Mouse (Mus musculus) ovary, postnatal 14 days (tissue): ENCODE data around the gene Lifr.

ENCODE experiments used
- DNase-seq: peaks from one replicate; pipeline ENCODE4 v3.0.0; 2022; ENCODE audit warnings: low spot score

Gene Lifr

GRCm38 (mm10) chr15:7203606-7204330 is 113.4 kb downstream of the Lifr start:
- DNase-seq, result peak; percentile 48

GRCm38 (mm10) chr15:7204917-7205316 is 114.5 kb downstream of the Lifr start:
- no peak for DNase-seq

- no peak for DNase-seq
These were observed 115.7 kb downstream of the Lifr start for GRCm38 (mm10) chr15:7206110-7206509.

- DNase-seq, result no peak
These were observed 116.9 kb downstream of the Lifr start for GRCm38 (mm10) chr15:7207292-7207691.

GRCm38 (mm10) chr15:7208180-7208579 is 117.8 kb downstream of the Lifr start:
- no peak for DNase-seq

- no peak for DNase-seq
These were observed 123.3 kb downstream of the Lifr start for GRCm38 (mm10) chr15:7213683-7214082.

- DNase-seq, result no peak
These were observed 125.4 kb downstream of the Lifr start for GRCm38 (mm10) chr15:7215845-7216244.

GRCm38 (mm10) chr15:7216581-7217272 is 126.3 kb downstream of the Lifr start:
- DNase-seq, result no peak

GRCm38 (mm10) chr15:7217273-7217598 is 126.8 kb downstream of the Lifr start:
- DNase-seq, result no peak

- no peak for DNase-seq
These were observed 132.4 kb downstream of the Lifr start for GRCm38 (mm10) chr15:7222809-7223208.

- DNase-seq, result no peak
These were observed 133.8 kb downstream of the Lifr start for GRCm38 (mm10) chr15:7224151-7224775.

GRCm38 (mm10) chr15:7226225-7226624 is 135.8 kb downstream of the Lifr start:
- peak; percentile 71 for DNase-seq

- DNase-seq, result no peak
These were observed 143.1 kb downstream of the Lifr start for GRCm38 (mm10) chr15:7233393-7234090.

GRCm38 (mm10) chr15:7239904-7240303 is 149.5 kb downstream of the Lifr start:
- no peak for DNase-seq

GRCm38 (mm10) chr15:7240950-7241349 is 150.5 kb downstream of the Lifr start:
- DNase-seq, result no peak

- DNase-seq, result no peak
These were observed 151.9 kb downstream of the Lifr start for GRCm38 (mm10) chr15:7242161-7242850.
